Mouse (Mus musculus): ENCODE data around the gene Car3.
"Not testable (repeated sequence)": the region's sequence is repeated elsewhere in the genome, so short reads cannot be mapped to it uniquely, and the experiment has no call there.

The Car3 gene

DNA sequence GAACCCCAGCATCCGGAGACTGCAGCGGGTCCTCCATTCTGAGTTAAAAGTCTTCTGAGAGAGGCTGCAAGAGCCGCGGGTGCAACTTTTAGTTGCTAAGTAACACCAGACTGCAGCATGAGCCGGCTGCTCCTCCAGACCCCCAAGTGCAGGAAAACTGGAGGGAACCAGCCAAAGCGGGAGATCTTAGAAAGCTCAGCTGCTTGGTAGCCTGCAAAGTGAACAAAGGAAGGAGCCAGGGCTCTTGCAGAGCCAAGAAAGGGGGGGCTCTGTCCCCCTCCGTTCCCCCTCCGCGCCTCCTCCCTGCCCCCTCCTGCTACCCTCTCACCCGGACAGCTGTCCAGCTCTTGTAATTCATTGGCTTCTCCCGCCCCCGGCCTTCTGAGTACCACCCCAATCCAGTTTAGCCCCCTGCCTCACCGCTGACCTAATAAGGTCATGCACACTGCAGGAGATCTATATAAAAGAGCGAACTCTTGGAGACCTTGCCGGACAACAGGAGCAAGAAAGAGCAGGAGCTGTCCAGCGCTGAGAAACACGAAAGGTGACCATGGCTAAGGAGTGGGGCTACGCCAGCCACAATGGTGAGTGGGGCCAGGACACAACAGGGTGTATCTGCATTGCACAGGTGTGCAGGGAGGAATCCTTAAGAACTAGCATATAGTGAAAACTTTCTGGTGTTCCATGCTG is at the start of gene Car3:
Gene Car3 (plus strand): TSS at position 491 of the 690 bp plus-strand sequence.
- no peak for DNase-seq

DNA sequence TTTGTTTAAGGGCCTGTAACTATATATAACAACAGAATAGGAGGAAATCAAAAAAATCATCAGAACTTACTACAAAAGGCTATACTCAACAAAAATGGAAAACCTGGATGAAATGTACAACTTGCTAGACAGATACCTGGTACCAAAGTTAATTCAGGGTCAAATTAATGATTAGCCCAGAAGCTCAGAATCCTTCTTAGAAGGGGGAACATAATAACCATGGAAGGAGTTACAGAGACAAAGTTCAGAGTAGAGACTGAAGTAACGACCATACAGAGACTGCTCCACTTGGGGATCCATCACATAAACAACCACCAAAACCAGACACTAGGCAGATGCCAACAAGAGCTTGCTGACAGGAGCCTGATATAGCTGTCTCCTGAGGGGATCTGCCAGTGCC is 47.9 kb upstream of the Car3 start:
- DNase-seq: not testable (repeated sequence)

DNA sequence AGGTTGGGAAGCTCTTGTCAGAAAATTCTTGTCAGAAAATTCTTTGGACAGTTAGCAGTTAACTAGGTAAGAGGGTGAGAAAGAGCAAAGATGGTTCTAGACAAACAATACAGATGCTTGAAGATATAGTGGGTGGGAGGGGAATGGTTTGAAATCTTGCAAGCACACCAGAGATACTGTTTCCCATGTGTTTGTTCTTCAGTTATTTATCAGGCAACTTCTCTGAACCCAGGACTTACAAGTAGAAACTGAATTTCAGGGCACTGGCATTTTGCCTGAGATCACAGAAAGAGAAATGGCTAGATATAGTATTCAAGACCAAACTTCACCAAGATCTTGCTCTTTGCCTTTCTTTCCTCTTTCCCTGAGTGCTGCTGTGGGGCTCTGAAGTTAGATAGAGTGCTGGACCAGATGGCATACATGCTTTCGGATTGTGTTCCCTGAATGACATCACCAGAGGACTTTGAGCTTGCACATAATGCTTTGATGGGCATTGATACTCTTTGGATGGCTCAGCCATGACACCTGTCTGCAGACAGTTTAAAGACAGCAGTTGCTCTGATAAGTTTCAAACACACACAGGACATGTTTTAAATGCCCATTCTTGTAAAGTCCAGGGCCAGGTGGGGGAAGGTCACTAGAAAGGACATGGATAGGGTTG is 43.3 kb upstream of the Car3 start:
- DNase-seq: no peak

DNA sequence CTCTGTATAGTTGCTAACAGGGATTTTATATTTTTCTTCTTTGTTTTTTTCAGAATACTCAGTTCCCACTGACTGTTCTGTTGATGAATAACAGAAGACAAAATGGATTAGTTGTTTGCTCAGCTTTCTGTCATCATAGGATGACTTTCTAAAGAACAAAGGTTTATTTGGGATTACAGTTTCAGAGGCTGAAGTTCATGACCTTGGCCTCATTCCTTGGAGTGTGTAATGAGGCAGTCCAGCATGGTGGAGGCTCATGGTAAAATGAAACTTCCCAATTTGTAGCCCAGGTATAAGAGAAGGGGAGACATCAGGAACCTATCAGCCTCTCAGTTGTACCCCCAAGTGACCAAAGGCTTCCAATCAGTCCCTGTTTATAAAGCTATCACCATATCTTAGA is 34.4 kb upstream of the Car3 start:
- no peak for DNase-seq

DNA sequence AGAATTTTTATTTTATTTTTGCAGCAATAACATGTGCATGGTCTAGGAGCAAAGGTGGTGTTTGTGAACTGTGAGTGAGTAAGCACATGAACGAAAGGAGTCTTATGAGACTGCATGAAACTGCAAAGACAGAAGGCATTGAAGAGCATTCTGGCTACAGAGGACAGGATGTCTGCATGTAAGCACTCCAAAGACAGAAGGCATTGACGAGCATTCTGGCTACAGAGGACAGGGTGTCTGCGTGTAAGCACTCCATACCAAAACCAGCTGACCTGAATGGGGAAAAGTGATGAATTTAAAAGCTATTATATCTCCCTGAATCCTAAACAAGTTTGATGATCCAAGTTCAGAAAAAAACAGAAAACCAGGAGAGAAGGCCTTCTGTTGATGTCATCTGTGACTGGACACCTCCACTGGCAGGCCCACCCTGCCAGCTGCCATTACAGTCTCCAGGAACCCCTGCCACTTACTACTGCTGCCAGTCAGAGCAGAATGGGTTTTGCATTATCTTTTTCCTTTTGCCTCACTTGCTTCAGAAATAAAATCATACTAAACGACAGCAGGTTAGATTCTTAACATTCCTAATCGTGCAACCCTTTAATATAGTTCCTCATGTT is 32.0 kb upstream of the Car3 start:
- DNase-seq: no peak

DNA sequence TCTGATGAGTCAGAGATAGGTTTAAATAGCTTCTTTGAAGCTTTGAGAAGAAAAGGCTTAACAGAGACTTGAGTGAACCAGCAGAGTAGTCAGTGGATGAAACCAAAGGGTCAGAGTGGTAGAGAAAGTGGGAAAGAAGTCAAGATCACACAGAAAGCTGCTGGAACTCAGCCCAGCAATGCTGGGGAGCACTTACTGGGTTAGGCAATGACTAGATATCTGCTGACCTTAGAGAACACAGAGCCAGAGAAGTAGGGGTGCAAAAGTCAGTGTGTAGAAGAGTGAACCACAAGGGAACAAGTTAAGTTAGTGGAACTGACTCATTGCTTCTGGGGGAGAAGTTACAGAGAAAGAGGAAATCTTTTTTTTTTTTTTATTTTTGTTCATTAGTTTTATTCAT is 30.5 kb upstream of the Car3 start:
- DNase-seq: peak; percentile 21

DNA sequence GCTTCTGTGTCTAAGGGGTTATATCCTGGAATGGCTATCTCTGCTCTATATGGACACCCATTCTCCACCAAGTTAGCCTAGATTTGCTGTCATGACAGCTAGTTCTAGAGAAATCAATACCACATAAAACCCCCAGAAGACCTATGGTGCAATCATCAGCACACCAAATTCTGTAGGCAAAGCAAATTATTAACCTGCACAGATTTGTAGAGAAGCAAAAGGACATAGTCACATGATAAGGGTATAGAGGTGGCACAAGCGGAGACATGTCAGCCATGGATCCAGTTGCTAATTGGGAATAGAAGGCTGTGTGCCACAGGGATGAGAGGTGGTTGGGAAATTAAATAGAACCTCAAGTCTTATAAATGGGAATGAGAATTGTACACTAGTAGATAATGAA is 24.4 kb upstream of the Car3 start:
- no peak for DNase-seq

DNA sequence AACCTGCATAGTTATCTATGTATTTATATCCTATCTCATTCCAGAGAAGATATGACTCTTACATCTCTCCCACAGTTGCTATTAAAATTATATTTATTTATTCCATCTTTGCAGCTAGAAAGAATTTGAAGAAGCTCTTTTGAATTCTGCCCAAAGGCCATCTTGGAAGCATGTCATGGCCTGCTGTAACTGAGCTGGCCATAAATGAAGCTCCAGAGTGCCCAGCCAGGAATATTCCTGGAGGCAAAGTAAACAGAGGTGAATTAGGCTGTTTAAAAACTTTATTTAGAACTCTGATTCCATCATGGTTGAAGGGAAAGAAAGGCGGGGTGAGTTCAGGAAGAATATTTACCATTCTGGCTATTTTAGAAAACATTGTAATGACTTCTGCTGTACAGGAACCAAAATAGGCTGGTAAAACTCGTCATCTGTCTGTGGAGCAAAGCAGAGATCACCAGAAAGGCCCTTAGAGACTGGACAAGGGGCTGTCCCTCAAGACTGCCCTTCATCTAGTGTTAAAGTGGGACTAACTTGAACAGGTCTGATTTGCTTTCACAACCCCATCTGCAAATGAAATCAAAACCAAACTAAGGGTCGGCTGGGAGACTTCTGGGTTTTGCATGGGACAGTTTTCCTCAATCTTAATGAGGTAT is 23.7 kb upstream of the Car3 start:
- DNase-seq: no peak

DNA sequence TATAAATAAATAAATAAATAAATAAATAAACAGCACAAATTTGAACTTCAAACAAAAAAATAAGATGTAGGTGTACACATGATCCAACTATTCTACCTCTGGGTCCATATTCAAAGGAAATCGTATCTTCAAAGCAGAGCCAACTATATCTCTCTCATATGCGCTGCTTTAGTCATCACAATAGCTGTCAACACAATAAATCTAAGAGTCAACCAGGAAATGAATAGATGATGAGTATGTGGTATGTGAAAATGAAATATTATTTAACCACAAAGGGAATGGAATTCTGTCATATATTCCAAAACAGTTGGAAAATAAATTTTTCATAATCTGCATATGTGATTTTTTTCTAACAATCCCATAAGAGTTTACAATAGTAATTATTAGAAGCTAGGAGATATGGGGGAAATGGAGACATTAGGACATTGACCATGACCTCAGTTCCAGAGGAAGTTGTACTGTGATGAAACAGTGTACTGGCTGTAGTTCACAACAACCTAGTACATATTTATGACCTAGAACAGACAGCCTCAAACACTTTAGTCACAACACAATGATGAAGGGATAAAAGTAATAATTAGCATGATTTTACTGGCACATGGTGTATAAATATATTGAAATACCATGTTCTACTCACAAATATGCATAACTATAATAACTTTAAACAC is 14.6 kb upstream of the Car3 start:
- DNase-seq: no peak

DNA sequence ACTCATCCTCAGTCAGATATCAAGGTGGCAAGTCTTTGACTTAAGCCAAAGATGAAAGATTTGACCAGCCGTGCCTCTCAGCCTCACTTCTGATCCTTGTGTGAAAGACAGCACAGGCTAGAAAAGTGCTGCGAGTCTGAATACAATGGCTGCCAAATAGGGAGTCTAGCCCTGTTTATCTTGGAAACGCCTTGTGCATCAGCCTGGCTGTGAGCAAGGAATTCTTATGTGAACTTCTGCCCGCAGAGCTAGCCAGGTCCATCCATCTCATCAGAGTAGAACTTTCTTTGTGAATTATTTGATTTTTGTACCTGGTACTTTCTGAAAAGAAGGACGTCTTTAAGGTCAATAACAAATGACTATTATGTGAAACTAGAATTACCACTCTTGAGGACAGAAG is 9.3 kb upstream of the Car3 start:
- no peak for DNase-seq

DNA sequence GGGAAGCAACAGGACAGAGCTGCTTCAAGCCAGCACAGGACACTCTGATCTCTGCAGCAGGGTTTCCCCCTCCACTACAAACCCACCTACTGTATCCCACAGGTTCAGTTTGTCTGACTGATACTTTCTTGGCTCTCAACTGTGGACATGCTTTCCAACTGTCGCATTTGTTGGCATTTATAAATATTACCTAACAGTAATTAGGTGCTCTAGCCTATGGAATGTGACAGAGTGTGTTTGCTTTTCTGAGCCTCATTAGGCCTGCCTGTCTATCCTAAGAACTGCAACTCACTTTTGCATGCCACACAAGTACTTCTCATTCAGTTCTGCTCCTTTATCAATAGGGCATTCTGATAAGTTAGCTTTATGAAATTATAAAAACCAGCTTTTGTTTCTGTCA is 8.9 kb upstream of the Car3 start:
- no peak for DNase-seq

DNA sequence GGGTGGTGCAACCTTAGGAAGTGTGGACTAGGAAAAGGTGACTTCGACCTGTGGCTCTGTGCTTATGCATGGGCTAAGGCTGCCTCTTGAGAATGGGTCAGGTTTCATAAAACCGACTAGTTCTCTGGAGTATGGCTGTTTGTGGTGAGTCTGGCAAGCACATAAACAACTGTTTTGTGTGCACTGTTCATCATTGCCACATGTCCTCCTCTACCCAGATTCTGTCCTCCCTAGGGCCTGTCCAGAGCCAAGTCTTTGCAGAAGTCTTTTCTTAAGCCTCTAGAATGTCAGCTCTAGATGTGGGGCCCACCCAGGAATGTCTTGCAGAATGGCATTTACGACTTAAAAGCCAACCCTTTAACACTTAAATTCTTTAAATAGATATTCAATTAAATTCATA is 5.4 kb upstream of the Car3 start:
- no peak for DNase-seq

DNA sequence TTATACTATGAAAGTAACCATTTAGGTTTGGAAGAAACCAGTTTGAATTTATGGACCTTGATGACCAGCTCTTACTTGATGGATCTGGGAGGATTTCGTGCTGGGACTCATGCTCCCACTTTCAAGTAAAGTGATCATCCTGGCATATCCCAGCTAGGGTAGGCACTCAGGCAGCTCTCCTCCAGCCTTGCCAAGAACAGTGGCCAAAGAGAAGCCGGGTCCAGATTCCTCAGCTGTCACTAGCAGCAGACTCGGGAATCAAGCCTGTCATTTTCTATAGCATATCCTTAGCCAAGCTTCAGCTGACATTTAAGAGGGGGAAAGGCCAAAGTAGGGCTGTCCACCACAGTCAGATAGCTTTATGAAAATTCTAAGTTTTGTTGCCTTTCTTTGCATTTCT is 3.0 kb upstream of the Car3 start:
- no peak for DNase-seq

DNA sequence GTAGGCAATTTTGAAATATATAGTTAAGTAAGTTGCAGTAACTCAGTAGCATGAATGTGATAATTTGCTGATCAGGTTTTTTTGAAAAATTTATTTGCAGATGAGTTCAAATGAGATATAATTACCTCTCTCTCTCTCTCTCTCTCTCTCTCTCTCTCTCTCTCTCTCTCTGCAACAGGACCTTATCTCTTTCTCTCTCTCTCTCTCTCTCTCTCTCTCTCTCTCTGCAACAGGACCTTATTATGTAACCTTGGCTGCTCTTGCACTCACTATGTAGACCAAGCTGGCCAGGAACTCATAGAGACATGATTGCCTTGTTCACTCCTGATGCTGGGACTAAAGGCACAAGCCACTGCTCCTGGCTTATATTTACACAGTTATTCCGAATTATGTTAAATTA is 2.1 kb upstream of the Car3 start:
- no peak for DNase-seq

DNA sequence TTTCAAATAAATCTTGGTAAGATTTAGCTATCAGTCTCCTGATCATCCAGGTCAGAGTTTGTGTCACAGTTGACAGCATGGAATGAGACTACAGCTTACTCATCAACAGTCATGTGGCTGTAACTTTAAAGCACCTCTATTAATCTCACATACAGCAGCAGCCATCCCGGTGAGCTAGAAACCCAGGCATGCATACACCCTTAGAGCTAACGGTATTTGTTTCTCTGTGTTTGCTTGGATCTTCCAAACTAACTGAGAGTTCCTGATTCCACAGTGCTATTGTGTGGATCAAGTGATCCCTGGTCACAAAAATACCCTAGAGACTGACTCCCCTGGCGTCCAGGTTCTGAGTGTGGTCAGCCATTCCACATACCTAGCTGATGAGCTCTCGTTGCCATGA is 1.5 kb upstream of the Car3 start:
- DNase-seq: no peak

DNA sequence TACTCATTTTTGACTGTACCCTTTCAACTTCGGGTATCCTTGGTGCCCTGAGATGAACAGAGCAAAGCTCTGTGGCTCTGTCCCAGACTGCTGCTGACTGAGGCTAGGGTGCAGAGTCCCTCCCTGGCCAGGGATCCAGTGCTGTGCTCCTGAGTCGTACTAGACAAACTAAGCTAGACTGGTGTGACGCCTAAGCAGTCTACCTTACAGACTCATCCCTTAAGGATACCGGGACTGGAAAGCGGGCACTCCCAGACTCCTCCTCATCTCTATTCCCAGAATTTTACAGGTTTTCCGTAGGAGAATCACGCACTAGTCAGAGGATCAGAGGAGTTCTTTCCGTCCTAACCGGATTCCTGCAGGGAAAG is 674 bp upstream of the Car3 start:
- no peak for DNase-seq

DNA sequence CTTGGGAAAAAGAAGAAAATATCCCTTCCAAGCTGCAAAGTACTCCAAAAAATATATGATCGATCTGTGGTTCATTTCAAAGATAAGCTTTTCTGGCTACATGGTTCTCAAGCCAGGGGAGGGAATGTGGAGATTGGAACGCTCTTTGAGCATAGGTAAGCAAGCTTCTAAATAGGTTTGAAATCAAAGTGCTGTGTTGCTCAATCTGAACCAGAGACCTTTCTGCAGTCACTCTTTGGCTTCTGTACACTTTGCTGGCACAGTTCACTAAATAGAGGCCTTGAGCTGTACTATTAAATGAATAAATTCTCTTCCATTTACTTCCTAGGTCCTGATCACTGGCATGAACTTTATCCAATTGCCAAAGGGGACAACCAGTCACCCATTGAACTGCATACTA is 610 bp downstream of the Car3 start:
- DNase-seq: no peak

DNA sequence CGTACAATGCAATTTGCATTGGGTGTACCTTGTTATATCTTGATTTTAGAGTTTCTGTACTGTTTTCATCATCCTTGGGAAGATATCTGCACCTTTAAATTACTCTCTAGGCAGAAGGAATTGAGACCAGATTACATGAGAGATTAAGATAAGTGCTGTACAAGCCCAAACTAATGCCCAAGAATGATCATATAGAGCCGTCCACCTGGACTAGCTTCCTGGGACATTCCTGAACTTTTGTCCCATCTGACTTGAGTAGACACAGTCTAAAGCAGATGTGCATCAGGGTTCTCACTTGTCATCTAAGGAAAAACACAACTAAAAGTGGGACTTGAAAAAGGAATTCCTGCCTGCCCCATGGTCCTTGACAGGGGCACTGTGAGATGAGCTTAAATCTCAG is 2.6 kb downstream of the Car3 start:
- no peak for DNase-seq

DNA sequence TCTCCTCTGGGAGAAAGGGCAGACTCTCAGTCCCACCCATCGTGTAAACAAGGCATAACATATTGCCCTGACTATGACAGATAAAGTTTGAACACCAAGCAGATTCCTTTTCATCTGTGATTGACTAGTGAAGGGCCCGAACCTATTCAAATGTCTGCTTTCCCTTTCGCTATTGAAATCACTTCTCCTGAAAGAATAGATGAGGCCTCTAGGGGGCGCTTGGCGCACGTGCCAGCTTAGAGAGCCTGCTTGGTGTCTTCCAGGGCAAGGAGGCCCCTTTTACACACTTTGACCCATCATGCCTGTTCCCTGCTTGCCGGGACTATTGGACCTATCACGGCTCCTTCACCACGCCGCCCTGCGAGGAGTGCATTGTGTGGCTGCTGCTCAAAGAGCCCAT is 6.5 kb downstream of the Car3 start:
- peak; percentile 87 for DNase-seq

DNA sequence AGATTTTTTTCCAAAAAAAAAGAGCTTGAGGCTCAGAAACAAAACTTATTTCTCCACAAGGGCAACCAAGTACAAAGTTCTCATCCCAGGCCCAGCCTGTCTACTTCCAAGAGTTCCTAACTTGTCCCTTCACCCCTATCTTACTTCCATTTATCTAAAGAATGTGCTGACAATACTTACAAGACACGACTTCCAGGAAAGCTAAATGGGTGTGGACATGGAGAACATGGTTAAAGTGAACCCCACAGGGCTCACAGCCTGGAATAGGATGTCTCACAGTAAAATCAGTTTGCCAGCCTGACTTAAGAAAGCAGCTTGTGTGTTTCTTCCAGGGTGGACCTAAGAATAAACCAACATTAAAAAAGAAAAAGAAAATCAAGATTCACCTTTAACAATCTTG is 7.2 kb downstream of the Car3 start:
- no peak for DNase-seq

DNA sequence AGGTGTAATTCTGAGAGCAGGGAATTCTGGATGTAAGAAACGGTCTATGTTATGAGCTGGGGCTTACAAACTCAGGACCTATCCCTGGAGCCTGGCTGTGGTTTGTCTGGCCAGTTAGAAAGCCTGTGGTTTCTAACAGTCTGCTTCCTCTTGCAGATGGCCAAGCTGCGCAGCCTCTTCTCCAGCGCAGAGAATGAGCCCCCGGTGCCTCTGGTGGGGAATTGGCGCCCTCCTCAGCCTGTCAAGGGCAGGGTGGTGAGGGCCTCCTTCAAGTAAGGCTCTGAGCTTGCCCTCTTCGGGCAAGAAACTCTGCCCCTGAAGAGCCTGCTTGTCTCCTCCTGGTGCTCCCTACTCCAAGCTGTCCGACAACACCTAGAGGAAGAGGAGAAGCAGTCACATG is 8.1 kb downstream of the Car3 start:
- DNase-seq: no peak

DNA sequence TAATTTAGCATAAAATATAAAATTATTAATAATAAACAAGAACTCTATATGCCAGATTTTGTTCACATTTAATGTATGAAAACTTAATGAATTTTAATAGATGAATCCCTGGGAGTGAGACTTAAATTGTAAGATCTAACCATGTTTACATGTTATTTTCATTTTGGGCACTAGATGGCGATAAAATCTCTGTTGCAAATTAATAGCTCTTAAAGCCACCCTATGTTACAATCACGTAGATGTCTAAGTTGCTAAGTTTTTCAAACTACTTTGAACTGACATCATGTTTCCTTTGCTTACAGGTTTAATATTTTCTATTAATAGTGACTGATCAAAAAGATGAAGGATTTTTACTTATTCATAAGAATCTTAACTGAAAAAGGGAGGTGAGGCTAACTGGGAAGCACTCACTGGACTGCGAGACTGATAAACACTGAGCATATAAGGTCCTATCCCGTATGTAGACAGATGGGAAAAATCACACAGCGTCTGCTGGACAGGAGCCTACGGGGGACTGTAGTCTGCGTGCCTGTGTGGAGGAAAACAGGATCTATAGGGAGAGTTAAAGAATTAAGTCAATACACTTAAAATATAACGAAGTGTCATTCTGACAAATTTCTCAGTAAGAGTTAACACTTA is 11.2 kb downstream of the Car3 start:
- no peak for DNase-seq

DNA sequence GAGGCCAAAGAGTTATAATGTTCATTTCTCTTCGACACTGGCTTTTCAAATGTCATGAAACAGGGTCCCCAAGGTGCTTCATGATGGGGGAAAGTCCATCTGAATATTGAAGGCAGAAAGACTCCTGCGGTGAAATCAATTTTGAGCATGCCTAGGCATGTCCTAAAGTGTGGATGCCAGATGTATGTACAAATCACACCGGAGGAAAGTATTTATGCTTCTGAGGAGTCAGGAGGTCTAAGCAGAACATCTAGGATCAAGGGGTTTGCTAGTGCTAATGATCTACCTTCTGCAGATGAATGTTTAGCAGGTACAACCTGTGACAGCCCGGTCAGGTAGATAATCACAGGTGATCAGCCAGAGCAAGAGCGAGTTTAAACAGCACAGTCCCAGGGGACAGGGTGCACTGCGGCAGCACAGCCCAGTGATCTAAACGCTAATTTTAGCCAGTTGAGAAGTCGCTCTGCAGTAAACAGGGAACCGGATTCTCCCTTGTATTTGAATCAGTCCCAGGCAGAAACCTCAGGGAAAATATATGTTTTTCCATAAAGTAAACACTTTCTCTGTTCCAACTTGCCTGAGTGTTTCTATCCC is 13.1 kb downstream of the Car3 start:
- no peak for DNase-seq

Measured in lung, postnatal 14 days (tissue).